Mouse (Mus musculus) embryonic fibroblast, embryonic 13.5 days (primary cell): Measurements from ENCODE around the gene Gm20388.

Source experiments
- CTCF ChIP-seq: IDR thresholded peaks from 2 replicates; pipeline ENCODE4 v1.5.1; 2011; ENCODE audit warnings: mild to moderate bottlenecking, control low read depth, low read length, moderate library complexity, borderline replicate concordance; ENCODE audit not compliant: insufficient read depth
- POLR2A ChIP-seq: IDR thresholded peaks from 2 replicates; pipeline ENCODE4 v1.6.1; 2011; ENCODE audit warnings: low read depth, mild to moderate bottlenecking, control low read depth, low read length, moderate library complexity

- no peak for TF ChIP-seq CTCF
- no peak for TF ChIP-seq POLR2A
Observed at GRCm38 (mm10) chr8:121962892-121963291, 2052.3 kb downstream of the Gm20388 start.
